Mouse (Mus musculus) heart, embryonic 13.5 days (tissue): ENCODE measurements around the gene Il10. TPM values are rescaled to one million over a fixed set of nuclear protein-coding genes. Genes with fewer than 3 reads are reported as not detected.

ENCODE experiments used
- ATAC-seq: fragments of 200-750 bp; cut with Nextera tagmentation; 2 replicates; pipeline ENCODE4 v1.8.0; 2017; ENCODE audit warnings: moderate TSS enrichment; ENCODE audit not compliant: insufficient number of reproducible peaks, low FRiP score, low TSS enrichment; ENCODE audit errors: extremely low read depth
- H3K27ac ChIP-seq: fragments of 300-500 bp; sonication (generic); replicated peaks from 2 replicates; pipeline ENCODE4 v1.5.1; 2015; ENCODE audit warnings: moderate library complexity, mild to moderate bottlenecking, inconsistent platforms
- H3K27me3 ChIP-seq: fragments of 300-500 bp; sonication (generic); replicated peaks from 2 replicates; pipeline ENCODE4 v1.6.1; 2015; ENCODE audit warnings: mild to moderate bottlenecking, inconsistent platforms
- H3K36me3 ChIP-seq: fragments of 300-500 bp; sonication (generic); 2 replicates; pipeline ENCODE4 v1.6.1; 2015; ENCODE audit warnings: mild to moderate bottlenecking, inconsistent platforms
- H3K4me1 ChIP-seq: fragments of 300-500 bp; sonication (generic); 2 replicates; pipeline ENCODE4 v1.6.1; 2015; ENCODE audit warnings: inconsistent platforms
- H3K4me2 ChIP-seq: fragments of 300-500 bp; sonication (generic); 2 replicates; pipeline ENCODE4 v1.6.1; 2015; ENCODE audit warnings: inconsistent platforms, mild to moderate bottlenecking, moderate library complexity
- H3K4me3 ChIP-seq: fragments of 300-500 bp; sonication (generic); 2 replicates; pipeline ENCODE4 v1.5.1; 2015; ENCODE audit warnings: moderate library complexity, mild to moderate bottlenecking, inconsistent platforms
- H3K9ac ChIP-seq: fragments of 300-500 bp; sonication (generic); 2 replicates; pipeline ENCODE4 v1.6.1; 2015; ENCODE audit warnings: inconsistent platforms, mild to moderate bottlenecking, moderate library complexity
- H3K9me3 ChIP-seq: fragments of 300-500 bp; sonication (generic); 2 replicates; pipeline ENCODE4 v1.6.1; 2016; ENCODE audit warnings: inconsistent platforms
- WGBS: fragments of 180-500 bp; shearing (Covaris S2); methylation state at CpG from one replicate; pipeline ENCODE4 v1.1.7; 2015; ENCODE audit warnings: mixed read lengths; 5-methylcytosine and 5-hydroxymethylcytosine counted together
- polyA plus RNA-seq: library from polyadenylated mRNA; unstranded; fragments of >200 nt; fragmentation: Nextera tagmentation; extraction: Ambion mirVana; gene quantifications from 2 replicates; pipeline ENCODE4 v1.2.1, GENCODE M21; 2015

Il10 gene
- polyA plus RNA-seq, result not detected in 2 replicates

- Histone ChIP-seq H3K27me3 (peaks cover 28% of the 10 kb centered on the region), H3K9me3 (no peaks in the 10 kb centered on the region), H3K27ac (no peak within 1 kb of the TSS), H3K4me3 (no peak within 1 kb of the TSS), H3K9ac (no peak within 1 kb of the TSS), H3K4me2 (no peak within 1 kb of the TSS), H3K36me3 (no peaks in the 10 kb centered on the region), H3K4me1 (0 out of 2 replicates have a peak, but pooled peaks cover 5% of the 10 kb centered on the region)
- no peak for ATAC-seq
- 73% methylated on average over 8 of the region's 8 CpGs for WGBS
These were observed at the start of gene Il10 for GRCm38 (mm10) chr1:131019492-131020098. Gene Il10, plus strand, starts transcription at chr1:131019845.

- no peaks in the 10 kb centered on the region for H3K27me3 ChIP-seq
- ATAC-seq, result no peak
- H3K4me1 ChIP-seq, result no peaks in the 10 kb centered on the region
- WGBS, result 62% methylated on average over 1 of the region's 1 CpGs
- no peaks in the 10 kb centered on the region for H3K9me3 ChIP-seq
- H3K4me3 ChIP-seq, result no peak overlapping the region
- no peak overlapping the region for H3K27ac ChIP-seq
- no peak overlapping the region for H3K4me2 ChIP-seq
- no peaks in the 10 kb centered on the region for H3K36me3 ChIP-seq
- H3K9ac ChIP-seq, result no peak overlapping the region
These were observed 40.2 kb upstream of the Il10 start for GRCm38 (mm10) chr1:130979455-130979854.

GRCm38 (mm10) chr1:130984441-130984840 lies 35.2 kb upstream of the Il10 start:
- Histone ChIP-seq H3K9ac (no peak overlapping the region), H3K4me1 (no peaks in the 10 kb centered on the region), H3K4me2 (no peak overlapping the region), H3K27me3 (no peaks in the 10 kb centered on the region), H3K27ac (no peak overlapping the region), H3K36me3 (no peaks in the 10 kb centered on the region), H3K9me3 (no peaks in the 10 kb centered on the region), H3K4me3 (no peak overlapping the region)
- ATAC-seq, result no peak
- 51% methylated on average over 7 of the region's 7 CpGs for WGBS

- Histone ChIP-seq H3K4me1 (no peaks in the 10 kb centered on the region), H3K4me2 (no peak overlapping the region), H3K9ac (no peak overlapping the region), H3K27me3 (no peaks in the 10 kb centered on the region), H3K36me3 (no peaks in the 10 kb centered on the region), H3K4me3 (no peak overlapping the region), H3K27ac (no peak overlapping the region), H3K9me3 (no peaks in the 10 kb centered on the region)
- ATAC-seq, result no peak
- WGBS, result 78% methylated on average over 5 of the region's 5 CpGs
These were observed 32.6 kb upstream of the Il10 start for GRCm38 (mm10) chr1:130987001-130987400.

GRCm38 (mm10) chr1:130987418-130987817 lies 32.2 kb upstream of the Il10 start:
- no peaks in the 10 kb centered on the region for H3K4me1 ChIP-seq
- no peak overlapping the region for H3K4me2 ChIP-seq
- no peak for ATAC-seq
- no peaks in the 10 kb centered on the region for H3K36me3 ChIP-seq
- no peaks in the 10 kb centered on the region for H3K9me3 ChIP-seq
- H3K9ac ChIP-seq, result no peak overlapping the region
- no peaks in the 10 kb centered on the region for H3K27me3 ChIP-seq
- H3K27ac ChIP-seq, result no peak overlapping the region
- no peak overlapping the region for H3K4me3 ChIP-seq

GRCm38 (mm10) chr1:130989331-130989730 lies 30.3 kb upstream of the Il10 start:
- Histone ChIP-seq H3K4me3 (no peak overlapping the region), H3K27me3 (no peaks in the 10 kb centered on the region), H3K9ac (no peak overlapping the region), H3K36me3 (no peaks in the 10 kb centered on the region), H3K27ac (no peak overlapping the region), H3K4me2 (no peak overlapping the region), H3K4me1 (no peaks in the 10 kb centered on the region), H3K9me3 (no peaks in the 10 kb centered on the region)
- no peak for ATAC-seq
- 77% methylated on average over 3 of the region's 3 CpGs for WGBS

GRCm38 (mm10) chr1:130990448-130990847 lies 29.2 kb upstream of the Il10 start:
- Histone ChIP-seq H3K4me1 (no peaks in the 10 kb centered on the region), H3K9ac (no peak overlapping the region), H3K9me3 (no peaks in the 10 kb centered on the region), H3K27ac (no peak overlapping the region), H3K4me3 (no peak overlapping the region), H3K4me2 (no peak overlapping the region), H3K36me3 (no peaks in the 10 kb centered on the region), H3K27me3 (no peaks in the 10 kb centered on the region)
- WGBS, result 76% methylated on average over 1 of the region's 1 CpGs
- no peak for ATAC-seq

GRCm38 (mm10) chr1:130993574-130994154 lies 26.0 kb upstream of the Il10 start:
- no peaks in the 10 kb centered on the region for H3K27me3 ChIP-seq
- no peaks in the 10 kb centered on the region for H3K36me3 ChIP-seq
- no peak overlapping the region for H3K27ac ChIP-seq
- H3K9me3 ChIP-seq, result no peaks in the 10 kb centered on the region
- no peaks in the 10 kb centered on the region for H3K4me1 ChIP-seq
- 80% methylated on average over 9 of the region's 9 CpGs for WGBS
- no peak overlapping the region for H3K4me3 ChIP-seq
- no peak overlapping the region for H3K4me2 ChIP-seq
- ATAC-seq, result no peak
- H3K9ac ChIP-seq, result no peak overlapping the region

GRCm38 (mm10) chr1:130995515-130995914 lies 24.1 kb upstream of the Il10 start:
- no peak for ATAC-seq
- WGBS, result 22% methylated on average over 1 of the region's 1 CpGs
- no peaks in the 10 kb centered on the region for H3K9me3 ChIP-seq
- no peaks in the 10 kb centered on the region for H3K27me3 ChIP-seq
- H3K4me2 ChIP-seq, result no peak overlapping the region
- no peak overlapping the region for H3K27ac ChIP-seq
- no peak overlapping the region for H3K4me3 ChIP-seq
- H3K4me1 ChIP-seq, result no peaks in the 10 kb centered on the region
- H3K36me3 ChIP-seq, result no peaks in the 10 kb centered on the region
- no peak overlapping the region for H3K9ac ChIP-seq

GRCm38 (mm10) chr1:130996356-130996755 lies 23.3 kb upstream of the Il10 start:
- Histone ChIP-seq H3K4me3 (no peak overlapping the region), H3K36me3 (no peaks in the 10 kb centered on the region), H3K9ac (no peak overlapping the region), H3K4me2 (no peak overlapping the region), H3K9me3 (no peaks in the 10 kb centered on the region), H3K27me3 (no peaks in the 10 kb centered on the region), H3K4me1 (no peaks in the 10 kb centered on the region), H3K27ac (no peak overlapping the region)
- WGBS, result 83% methylated on average over 10 of the region's 10 CpGs
- no peak for ATAC-seq

GRCm38 (mm10) chr1:130997441-130997840 lies 22.2 kb upstream of the Il10 start:
- WGBS, result 76% methylated on average over 4 of the region's 4 CpGs
- no peak overlapping the region for H3K27ac ChIP-seq
- no peak for ATAC-seq
- H3K27me3 ChIP-seq, result no peaks in the 10 kb centered on the region
- no peak overlapping the region for H3K9ac ChIP-seq
- no peaks in the 10 kb centered on the region for H3K9me3 ChIP-seq
- H3K4me1 ChIP-seq, result no peaks in the 10 kb centered on the region
- no peak overlapping the region for H3K4me3 ChIP-seq
- no peaks in the 10 kb centered on the region for H3K36me3 ChIP-seq
- H3K4me2 ChIP-seq, result no peak overlapping the region

- Histone ChIP-seq H3K27ac (no peak overlapping the region), H3K4me2 (no peak overlapping the region), H3K9me3 (no peaks in the 10 kb centered on the region), H3K4me1 (peaks cover 4% of the 10 kb centered on the region; the same call in 1 of the 2 replicates), H3K9ac (no peak overlapping the region), H3K27me3 (no peaks in the 10 kb centered on the region), H3K36me3 (no peaks in the 10 kb centered on the region), H3K4me3 (no peak overlapping the region)
- no peak for ATAC-seq
- 75% methylated on average over 10 of the region's 10 CpGs for WGBS
These were observed 21.3 kb upstream of the Il10 start for GRCm38 (mm10) chr1:130998321-130998720.
